Mouse (Mus musculus) C2C12 (cell line): Measurements from ENCODE around the gene Mcm3. TPM values are rescaled to one million over a fixed set of nuclear protein-coding genes. Genes with fewer than 3 reads are reported as not detected.
A peak's percentile ranks its signal among the peaks of the same experiment; 100 is the strongest.

Source experiments
- H3K27me3 ChIP-seq: one replicate; pipeline ENCODE4 v1.6.1; 2011; ENCODE audit not compliant: control insufficient read depth, insufficient read depth, insufficient read length
- H3K36me3 ChIP-seq: one replicate; pipeline ENCODE4 v1.6.1; 2011; ENCODE audit not compliant: control insufficient read depth, insufficient read depth
- H3K4me3 ChIP-seq: one replicate; pipeline ENCODE4 v1.5.1; 2011; ENCODE audit warnings: mild to moderate bottlenecking, control low read depth; ENCODE audit not compliant: poor library complexity, insufficient read depth, severe bottlenecking
- H3K79me2 ChIP-seq: one replicate; pipeline ENCODE4 v1.6.1; 2011; ENCODE audit not compliant: control insufficient read depth, insufficient read depth
- H3K79me3 ChIP-seq: one replicate; pipeline ENCODE4 v1.6.1; 2011; ENCODE audit warnings: low read depth, control low read depth
- H3ac ChIP-seq: one replicate; pipeline ENCODE3; 2011; ENCODE audit warnings: low read depth; ENCODE audit not compliant: control insufficient read depth, insufficient read length
- CEBPB ChIP-seq: IDR thresholded peaks from one replicate; pipeline ENCODE4 v1.6.1; 2011; ENCODE audit warnings: low read depth, mild to moderate bottlenecking, control low read depth, moderate library complexity
- CTCF ChIP-seq: IDR thresholded peaks from one replicate; pipeline ENCODE4 v1.5.1; 2011; ENCODE audit not compliant: control insufficient read depth, insufficient read depth, insufficient read length
- FOSL1 ChIP-seq: IDR thresholded peaks from one replicate; pipeline ENCODE4 v1.8.0; 2011; ENCODE audit warnings: mild to moderate bottlenecking, low read length; ENCODE audit not compliant: poor library complexity, insufficient read depth, severe bottlenecking
- MAX ChIP-seq: IDR thresholded peaks from one replicate; pipeline ENCODE4 v1.6.1; 2011; ENCODE audit warnings: mild to moderate bottlenecking, control low read depth
- MYOD1 ChIP-seq: IDR thresholded peaks from one replicate; pipeline ENCODE4 v1.6.1; 2011; ENCODE audit warnings: low read depth; ENCODE audit not compliant: control insufficient read depth, insufficient read length
- MYOG ChIP-seq: IDR thresholded peaks from one replicate; pipeline ENCODE4 v1.6.1; 2011; ENCODE audit not compliant: control insufficient read depth, insufficient read length; ENCODE audit errors: extremely low read depth
- USF1 ChIP-seq: IDR thresholded peaks from one replicate; pipeline ENCODE4 v1.6.1; 2011; ENCODE audit warnings: low read depth, mild to moderate bottlenecking, control low read depth, moderate library complexity
- long read RNA-seq, 2 experiments: library from polyadenylated mRNA; unstranded; transcript quantifications; one replicate each; pipeline ENCODE4 v2.0.0; 2019 to 2020
- polyA plus RNA-seq: library from polyadenylated mRNA; unstranded; fragments of >200 nt; fragmentation: generic; extraction: Trizol; gene quantifications from one replicate; pipeline ENCODE4 v1.2.1, GENCODE M21; 2012; ENCODE audit warnings: missing spikeins

The Mcm3 gene
- 126 TPM for polyA plus RNA-seq
- long read RNA-seq, experiment 1, transcript Mcm3-201 (17 exons, 3,031 nt) = major isoform, 56 of 64 reads
- long read RNA-seq, experiment 1, partial matches to known transcripts = 5 of 64 reads
- long read RNA-seq, experiment 1, other reads (novel, unspliced or antisense) = 1 of 64 reads
- long read RNA-seq, experiment 2, transcript Mcm3-201 (17 exons, 3,031 nt) = major isoform, 1,793 of 1,897 reads
- long read RNA-seq, experiment 2, partial matches to known transcripts = 54 of 1,897 reads
- long read RNA-seq, experiment 2, other reads (novel, unspliced or antisense) = 49 of 1,897 reads

DNA sequence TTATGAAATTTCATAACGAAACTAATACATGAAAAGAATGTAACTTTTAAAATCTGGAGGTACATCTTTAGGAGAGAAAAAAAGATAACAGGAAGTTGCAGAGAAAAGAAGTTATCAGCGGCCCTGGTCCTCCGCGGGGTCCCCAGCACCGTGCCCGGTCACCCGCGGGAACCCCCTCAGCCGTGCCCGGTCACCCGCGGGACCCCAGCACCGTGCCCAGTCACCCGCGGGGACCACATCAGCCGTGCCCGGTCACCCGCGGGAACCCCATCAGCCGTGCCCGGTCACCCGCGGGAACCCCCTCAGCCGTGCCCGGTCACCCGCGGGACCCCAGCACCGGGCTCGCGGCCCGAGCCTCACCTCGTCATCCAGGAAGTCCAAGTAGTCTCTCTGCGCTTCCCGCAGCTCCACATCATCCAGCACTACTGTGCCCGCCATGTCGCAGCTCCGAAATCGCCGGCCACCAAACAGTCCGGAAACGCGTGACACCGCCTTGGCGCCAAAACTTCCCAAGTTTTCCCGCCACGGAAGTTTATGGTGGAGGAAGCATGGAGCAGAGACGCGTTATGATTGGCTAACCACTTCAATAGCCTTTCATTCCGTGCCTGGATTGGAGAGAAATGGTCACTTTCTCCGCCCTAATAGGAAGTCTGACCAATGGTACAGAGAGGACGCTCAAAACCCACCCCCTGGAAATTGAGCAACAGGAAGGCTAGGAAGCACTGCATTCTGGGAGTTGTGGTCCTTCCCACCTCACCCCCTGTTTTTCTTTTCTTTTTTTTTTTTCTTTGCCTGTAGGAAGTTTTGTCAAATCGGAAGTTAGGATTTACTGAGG is at the start of gene Mcm3:
Mcm3 (minus strand) TSS at position 542 of the 835 bp plus-strand sequence.
- no peaks in the 10 kb centered on the region for H3K27me3 ChIP-seq
- H3K79me3 ChIP-seq = peaks cover 27% of the 10 kb centered on the region
- H3K4me3 ChIP-seq = peak within 1 kb of the TSS; percentile 57
- H3K36me3 ChIP-seq = peaks cover 36% of the 10 kb centered on the region
- TF ChIP-seq USF1 (peak; percentile 47), MAX (peak; percentile 97), MYOD1 (no peak), CEBPB (peak; percentile 98), CTCF (no peak), FOSL1 (no peak), MYOG (no peak)
- peak within 1 kb of the TSS; percentile 96 for H3ac ChIP-seq
- H3K79me2 ChIP-seq = peaks cover 46% of the 10 kb centered on the region

DNA sequence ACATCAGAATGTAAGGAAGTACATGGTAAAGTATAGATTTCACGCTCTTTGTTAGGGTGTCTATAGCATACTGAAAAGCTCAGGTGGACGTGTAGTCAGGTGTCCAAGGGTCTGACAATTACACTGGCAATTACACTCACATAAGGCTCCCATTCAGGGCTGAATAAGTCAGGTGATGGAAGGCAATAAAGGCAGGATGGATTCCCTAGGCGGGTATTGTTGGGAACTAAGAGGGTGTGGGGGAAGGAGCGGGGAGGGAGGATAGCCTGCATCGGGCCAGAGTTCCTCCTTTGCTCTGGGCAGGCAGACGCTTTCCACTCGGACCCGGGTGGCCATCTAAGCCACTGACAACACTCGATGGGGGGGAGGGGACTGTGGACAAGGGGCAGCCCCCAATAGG is 47.9 kb upstream of the Mcm3 start:
- Histone ChIP-seq H3K4me3 (no peak overlapping the region), H3K79me3 (no peaks in the 10 kb centered on the region), H3K27me3 (no peaks in the 10 kb centered on the region), H3K36me3 (no peaks in the 10 kb centered on the region), H3ac (no peak overlapping the region), H3K79me2 (no peaks in the 10 kb centered on the region)
- TF ChIP-seq FOSL1 = no peak

DNA sequence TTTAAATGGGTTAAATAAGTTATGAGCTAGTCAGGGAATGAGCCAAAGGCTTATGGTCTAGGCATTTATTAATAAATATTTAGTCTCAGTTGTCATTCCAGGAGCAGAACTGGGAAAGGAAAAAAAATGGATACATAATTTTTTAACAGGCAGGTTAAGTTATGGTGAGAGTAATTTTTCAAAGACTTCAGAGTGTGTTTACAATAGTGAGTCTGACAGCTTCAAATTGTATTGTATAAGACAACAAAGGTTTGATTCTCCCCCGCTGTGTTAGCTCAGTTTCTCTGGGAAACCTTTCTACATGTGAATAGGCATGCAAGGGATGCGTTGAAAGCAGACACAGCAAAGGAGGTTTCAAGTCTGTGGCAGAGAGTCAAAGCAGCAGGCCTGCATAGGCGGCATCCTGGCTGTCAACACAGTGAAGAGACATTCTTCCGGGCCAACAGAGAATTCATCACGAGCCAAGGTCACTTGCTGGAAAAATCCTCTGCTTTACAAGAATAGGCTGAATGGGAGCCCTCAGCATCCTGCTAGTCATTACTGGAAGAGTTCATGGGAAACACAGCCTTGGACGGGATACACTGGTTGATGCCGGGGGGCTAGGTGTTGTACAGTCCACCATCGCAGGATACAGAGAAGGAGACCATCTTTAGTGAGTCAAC is 47.3 kb upstream of the Mcm3 start:
- H3ac ChIP-seq = no peak overlapping the region
- no peaks in the 10 kb centered on the region for H3K27me3 ChIP-seq
- H3K4me3 ChIP-seq = no peak overlapping the region
- H3K79me2 ChIP-seq = no peaks in the 10 kb centered on the region
- TF ChIP-seq MYOD1 (no peak), USF1 (no peak), FOSL1 (no peak), MYOG (no peak), CTCF (no peak), CEBPB (no peak), MAX (no peak)
- H3K79me3 ChIP-seq = no peaks in the 10 kb centered on the region
- no peaks in the 10 kb centered on the region for H3K36me3 ChIP-seq

DNA sequence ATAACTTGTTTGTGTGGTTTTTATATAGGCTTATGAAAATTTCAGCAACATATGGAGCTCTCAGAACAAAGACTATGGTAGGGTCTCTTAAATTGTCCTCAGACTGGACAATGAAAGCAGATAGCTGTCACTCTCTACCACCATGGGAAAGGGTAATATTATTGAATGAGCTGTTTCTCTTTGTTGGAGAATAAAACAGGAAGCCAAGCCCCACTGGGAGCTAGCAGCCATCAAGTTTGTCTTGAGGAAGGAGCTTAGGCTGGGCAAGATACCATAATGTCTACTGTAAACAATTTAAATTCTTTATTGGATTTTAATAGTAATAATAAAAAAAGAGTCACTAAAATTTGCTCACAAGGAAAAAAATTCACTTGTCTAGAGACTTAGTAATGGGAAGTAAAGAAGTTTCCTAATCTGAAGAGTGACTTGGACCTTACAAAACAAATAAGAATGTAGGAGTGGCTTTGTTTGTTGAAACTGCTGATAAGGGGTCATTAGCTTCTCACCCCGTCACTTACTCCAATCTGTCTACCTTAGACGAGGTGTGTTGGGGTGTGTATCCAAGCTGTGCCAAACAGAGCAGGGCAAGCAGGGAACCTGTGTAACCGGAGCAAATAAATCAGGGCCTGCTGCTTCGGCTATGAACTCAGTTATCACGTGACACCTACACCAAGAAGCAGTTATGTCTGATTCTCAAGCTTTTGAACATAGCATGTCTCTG is 43.5 kb upstream of the Mcm3 start:
- Histone ChIP-seq H3K4me3 (no peak overlapping the region), H3K27me3 (no peaks in the 10 kb centered on the region), H3K36me3 (no peaks in the 10 kb centered on the region), H3K79me2 (no peaks in the 10 kb centered on the region), H3ac (no peak overlapping the region), H3K79me3 (no peaks in the 10 kb centered on the region)
- TF ChIP-seq USF1 (no peak), MAX (no peak)

DNA sequence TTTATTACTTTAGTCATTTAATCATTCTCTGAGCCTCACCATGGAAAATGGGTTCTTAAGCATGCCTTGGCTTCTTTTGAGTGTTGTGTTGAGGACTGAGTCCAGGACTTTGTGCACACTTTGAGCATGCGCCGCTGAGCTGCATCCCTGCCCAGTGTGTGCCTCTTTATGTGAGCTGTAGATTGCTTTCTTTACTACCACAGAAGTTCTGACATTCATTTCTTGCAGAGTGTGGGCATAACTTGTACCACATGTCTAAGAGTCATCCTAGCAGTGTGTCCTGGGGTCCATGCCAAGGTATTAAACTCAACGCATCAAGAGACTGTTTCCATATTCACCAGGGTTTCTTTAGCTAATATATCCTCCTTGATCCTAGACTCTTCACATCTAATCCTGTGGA is 41.8 kb upstream of the Mcm3 start:
- no peak overlapping the region for H3ac ChIP-seq
- no peaks in the 10 kb centered on the region for H3K79me2 ChIP-seq
- H3K4me3 ChIP-seq = no peak overlapping the region
- no peaks in the 10 kb centered on the region for H3K27me3 ChIP-seq
- TF ChIP-seq MYOG = no peak
- no peak for TF ChIP-seq MAX
- no peak for TF ChIP-seq CTCF
- no peaks in the 10 kb centered on the region for H3K79me3 ChIP-seq
- H3K36me3 ChIP-seq = no peaks in the 10 kb centered on the region
